Mouse (Mus musculus): ENCODE data around the gene Rac1.
"Not testable (repeated sequence)": the region's sequence is repeated elsewhere in the genome, so short reads cannot be mapped to it uniquely, and the experiment has no call there.

Rac1 gene

DNA sequence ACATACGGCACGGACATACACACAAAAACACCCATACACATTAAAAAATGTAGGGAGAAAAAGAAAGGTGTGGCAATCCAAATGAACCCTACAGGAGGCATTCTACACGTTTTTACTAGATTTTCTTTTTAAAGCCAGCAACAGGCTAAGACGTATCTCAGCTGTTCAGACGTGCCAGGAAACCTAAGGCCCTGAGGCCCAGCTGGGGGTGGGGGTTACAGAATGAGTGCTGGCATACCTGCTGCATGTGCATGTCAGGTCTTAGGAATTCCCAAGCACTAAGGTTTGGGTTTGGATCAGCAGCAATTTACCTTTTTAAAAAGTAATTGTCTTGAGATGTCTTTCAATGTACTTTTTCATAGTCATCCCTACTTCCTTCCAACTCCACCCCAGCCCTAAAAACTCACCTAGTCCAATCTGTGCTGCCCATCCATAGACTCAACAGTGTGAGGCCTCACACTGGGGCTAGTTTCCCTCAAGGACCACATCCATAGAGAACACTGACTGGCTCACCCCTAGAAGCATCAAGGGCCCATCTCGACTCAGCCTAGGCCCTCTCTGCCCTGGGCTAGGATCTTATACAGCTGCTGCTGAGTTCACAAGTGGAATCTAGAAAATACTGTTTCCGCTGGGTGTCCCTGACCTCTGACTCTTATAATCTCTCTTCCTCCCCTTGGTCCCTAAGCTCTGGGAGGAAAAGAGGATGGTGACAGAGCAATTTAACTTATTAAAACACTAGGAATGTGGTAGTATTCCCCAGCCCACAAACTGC is 2.2 kb downstream of the Rac1 start:
- no peak for DNase-seq

DNA sequence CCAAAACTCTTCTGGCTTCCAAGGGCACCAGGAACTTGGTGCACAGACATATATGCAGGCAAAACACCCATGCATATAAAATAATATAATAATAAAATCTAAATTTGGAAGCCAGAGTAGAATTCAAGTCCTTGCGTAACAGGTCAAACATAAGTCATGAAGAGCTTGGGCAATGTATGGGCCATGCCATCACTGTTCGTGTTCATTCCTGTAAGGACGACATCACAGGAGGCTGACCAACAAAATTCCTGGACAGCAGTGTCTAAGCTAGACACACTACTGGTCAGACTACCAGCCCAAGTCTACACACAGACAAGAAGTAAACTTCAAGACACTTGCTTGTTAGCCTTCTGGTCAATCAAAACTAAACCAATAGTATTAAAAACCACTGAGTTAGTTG is 5.0 kb downstream of the Rac1 start:
- DNase-seq: no peak

DNA sequence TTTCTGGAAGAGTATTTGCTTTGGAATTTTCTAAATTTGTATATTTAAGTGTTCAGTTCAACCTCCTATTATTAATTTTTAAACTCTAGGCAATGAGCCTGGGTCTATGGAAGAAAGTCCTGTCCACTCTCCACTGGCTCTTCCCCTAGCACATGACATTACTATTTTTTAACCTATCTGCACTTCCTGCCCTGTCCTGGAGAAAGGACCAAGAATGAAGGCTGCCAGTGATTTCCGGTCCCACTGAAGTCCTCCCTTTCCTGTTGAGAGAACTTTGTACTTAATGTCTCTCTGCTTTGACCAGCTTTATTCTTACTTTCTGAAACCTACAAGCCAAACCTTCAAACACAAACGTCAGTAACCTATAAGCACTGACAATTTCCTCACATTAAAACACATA is 7.4 kb downstream of the Rac1 start:
- no peak for DNase-seq

DNA sequence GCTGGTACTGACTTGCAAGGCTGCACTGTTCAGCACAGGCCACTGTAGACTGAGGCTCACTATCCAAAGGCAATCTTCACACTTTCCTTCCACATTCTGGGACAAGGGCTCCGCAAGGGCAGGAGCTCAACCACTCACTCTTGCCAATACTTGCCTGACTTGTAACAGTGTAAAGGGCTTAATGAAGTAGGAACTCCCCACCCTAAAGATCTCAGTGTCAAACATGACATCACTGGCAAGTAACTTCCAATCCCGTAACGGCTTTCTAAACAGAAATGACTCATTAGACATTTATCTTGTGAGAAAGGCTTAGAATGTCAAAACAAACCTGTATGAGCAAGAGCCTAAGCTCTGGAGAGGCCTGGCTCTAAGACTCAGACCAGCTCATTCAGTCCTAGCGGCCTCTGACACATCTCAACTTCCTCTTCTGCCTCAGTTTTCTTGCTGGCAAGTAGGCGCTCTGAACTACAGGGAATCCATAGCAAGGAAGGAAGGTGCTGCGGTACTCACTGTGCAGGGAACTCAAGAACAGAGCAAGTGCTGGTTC is 9.7 kb downstream of the Rac1 start:
- no peak for DNase-seq

DNA sequence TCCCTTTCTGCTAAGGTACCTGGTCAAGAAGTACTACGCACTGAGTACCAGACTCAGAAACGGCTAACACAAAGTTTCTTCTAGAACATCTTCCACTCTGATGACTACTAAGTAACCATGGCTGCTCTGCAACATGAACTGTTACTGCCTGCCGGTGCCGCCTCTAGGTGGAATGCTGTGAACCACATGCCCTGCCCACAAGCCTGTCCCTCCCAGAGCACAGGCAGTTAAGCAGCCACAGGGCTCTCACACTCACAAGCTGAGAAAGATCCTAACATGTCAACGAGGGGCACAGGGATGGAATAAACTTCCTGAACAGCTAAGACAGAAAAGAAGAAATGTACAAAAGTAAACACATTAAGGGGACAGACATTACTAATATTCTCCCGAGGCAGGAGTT is 10.4 kb downstream of the Rac1 start:
- no peak for DNase-seq

DNA sequence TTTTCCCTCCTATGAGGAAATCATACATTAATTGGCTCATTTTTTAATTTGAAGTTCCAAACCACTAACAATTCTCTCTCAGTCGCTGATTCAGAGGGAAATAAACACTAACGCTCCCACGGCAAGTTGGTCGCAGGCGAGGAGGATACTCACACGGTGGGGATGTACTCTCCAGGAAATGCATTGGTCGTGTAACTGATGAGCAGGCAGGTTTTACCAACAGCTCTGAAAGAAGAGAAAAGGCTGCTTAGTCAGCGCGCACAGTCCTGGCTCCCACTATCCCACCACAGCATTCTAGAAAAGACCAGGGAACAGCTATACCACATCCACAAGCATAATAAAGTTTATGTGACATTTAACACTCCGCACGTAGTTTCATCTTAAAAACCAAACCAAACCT is 10.8 kb downstream of the Rac1 start:
- DNase-seq: no peak

DNA sequence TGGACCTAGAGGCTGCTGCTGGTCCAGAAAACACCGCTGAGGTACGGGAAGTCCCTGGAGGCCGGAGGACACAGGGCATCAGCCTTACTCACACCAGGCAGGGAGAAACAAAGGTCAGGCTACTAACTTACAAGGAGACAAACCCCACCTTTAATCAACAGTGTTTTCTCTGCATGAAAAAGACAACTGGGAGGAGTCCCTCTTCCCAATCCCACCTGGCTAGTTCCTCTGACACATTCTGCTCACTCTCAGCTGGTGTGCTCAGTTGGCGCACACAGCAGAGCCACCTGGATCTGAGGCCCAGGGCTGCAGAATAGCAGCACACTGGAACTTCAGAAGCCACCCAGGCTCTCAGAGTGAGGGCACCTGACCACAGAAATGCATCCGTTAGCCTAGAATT is 13.0 kb downstream of the Rac1 start:
- no peak for DNase-seq

DNA sequence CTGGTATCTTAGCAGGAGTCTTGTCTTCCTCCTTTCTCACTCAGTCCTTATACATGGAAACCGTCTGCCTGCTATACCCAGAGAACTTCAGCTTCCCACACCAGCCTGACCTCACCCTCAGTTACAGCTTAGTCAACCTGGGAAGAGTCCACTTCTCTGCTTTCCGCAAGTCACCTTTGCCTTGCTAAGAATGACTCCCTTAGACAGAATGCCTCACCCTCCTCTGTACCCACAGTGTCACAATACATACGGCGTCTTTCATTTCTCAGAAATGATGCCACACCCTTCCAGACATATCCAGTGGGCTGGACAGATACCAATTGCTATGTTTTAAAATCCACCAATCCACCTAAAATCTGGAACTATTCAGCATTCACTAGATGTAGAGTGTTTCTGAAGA is 15.5 kb downstream of the Rac1 start:
- no peak for DNase-seq

DNA sequence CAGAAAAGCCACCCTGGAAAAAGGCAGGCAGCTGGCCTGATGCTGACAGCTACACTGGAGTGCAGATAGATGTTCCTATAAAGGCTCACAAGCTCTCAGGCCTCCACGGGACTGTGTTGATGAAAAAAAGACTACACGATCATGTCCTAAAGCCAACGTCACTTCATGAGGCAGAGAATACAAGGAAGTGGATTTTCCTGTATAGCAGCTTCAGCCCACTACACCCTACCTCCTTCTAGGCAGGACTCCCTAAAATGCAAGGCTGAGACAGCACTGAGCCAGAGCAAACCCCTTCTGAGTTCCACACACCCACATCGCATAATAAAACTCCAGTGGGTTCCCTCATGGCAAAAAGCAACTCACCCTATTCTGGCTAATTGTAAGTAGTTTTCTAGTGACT is 16.3 kb downstream of the Rac1 start:
- no peak for DNase-seq

DNA sequence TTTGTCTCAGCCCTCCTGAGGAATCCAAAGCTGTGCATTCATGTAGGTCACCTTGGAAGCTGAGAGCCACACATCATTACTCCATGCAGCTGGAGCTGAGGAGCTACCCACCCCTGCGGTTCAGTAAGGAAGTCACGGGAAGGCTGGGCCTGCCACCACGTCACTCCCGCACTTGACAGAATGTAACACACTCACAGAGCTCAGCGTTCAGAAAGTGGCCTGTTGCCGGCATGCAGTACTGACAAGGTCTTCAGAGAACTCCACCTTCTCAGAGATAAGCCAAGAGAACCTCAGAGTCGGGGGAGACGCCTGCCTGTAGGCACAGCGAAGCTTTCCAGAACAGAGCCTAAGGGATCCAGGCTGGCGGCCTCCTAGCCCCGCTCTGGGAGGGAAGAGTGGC is 18.1 kb downstream of the Rac1 start:
- no peak for DNase-seq

DNA sequence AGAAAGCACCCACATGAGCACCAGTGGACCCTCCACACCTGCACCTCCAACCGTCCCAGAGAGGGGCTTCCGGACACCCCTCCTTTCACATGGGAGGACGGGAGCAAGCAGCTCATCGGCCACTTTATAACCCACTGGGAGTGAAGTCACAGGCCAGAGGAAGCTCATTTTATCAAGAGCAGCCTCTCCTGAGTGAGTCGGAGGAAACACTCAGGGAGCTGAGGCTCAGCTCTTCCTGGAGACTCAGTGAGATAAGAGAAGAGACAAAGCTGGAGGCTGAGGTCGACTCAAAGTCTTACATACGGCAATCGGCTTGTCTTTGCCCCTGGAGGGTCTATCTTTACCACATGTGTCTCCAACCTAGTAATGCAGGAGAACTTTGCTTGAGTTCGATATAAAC is 18.5 kb downstream of the Rac1 start:
- no peak for DNase-seq

DNA sequence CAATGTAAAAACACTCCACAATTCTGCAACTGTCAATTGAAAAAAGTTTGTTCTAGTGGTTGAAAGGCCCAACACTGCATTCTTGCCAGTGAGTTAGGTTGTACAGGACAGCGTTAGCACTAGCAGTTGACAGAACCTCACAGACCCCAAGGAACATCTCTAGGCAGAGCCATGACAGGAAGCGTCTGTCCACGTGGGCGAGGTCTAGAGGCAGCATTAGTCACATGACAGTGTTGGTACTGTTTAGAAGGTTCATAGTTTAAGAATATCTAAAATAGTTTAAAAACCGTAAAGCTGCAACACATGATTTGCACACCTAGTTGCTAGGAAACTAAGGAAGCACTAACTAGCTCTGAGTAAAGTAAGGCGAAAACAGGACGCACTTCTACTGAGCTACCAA is 22.3 kb downstream of the Rac1 start:
- no peak for DNase-seq

DNA sequence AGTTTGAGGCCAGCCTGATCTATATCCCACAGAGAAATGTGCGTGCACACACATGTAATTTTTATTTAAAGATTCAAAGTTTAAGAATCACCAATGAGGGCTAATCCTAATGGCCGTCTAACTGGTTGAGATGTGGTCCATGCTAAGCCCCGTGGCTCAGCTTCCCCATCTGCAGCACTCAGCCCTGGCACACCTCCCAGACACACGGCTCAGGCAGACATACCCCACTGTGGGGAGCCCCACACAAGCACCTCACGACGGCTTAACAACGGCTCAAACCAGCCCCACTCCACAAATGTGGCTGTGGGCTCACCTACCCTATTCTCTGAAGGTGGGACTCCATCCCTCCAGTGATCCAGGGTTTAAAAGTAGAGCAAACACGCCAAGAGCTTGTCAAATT is 22.8 kb downstream of the Rac1 start:
- DNase-seq: no peak

DNA sequence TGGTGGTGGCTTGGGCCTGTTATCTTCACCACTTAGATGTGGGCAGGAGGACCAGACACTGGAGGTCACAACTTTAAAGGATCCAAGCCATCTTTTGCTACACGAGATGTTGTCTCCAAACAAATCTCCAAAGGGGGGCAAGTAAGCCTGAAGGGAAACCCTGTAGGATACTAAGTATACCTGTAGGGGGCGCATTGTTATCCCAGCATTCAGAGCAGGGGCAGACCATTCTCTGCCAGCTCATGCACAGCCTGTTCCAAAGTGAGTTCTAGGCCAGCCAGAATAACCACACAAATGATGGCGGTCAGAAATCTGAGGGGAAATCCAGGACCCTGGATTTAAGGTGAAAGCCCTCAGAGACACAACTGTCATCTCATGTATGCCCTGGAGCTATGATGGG is 23.4 kb downstream of the Rac1 start:
- DNase-seq: no peak

DNA sequence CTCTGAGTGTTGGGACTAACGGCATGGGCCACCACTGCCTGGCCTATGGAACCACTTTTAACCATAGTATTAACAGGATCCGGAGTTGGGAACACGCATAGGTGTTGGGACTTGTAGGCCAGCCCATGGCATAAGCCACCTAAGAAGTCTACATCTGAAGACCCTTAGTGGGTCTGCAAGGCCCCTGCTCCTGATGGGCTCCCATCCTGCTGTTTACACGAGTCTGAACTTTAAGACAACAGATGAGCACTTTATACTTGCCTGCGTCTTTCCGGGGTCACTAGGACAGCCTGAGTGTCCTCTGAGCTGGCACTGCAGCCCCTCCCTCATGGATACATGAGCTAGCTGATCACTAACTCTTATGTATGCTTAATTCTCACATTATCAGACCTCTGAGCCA is 24.1 kb downstream of the Rac1 start:
- no peak for DNase-seq

DNA sequence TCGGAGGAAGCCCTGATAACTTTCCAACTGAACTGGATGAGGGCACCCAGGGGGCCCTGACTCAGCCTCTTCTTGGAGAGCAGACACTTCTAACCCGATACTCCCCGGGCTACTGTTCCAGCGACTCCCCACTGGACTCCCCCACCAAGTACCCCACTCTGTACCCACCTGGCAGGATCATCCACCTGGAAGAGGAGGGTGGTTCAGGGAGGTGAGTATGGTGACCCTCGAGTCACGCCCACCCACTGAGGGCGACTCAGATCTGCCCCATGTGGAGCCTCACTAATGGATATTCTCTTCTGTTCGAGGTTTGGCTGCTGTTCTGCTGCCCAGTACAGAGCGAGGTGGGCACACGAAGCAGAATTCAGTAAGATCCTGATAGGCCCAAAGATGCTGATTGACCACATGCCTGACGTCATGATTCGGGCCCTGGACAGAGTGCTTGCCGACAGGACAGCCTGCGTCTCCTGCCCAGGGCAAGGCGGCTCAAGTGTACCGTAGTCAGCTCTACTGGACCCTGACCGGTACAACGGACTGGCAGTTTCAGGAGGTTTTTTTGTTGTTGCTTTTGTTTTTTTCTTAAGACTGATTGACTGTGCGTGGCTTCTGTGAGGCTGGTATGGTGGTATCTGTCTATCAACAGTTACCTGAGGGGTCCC is 24.8 kb downstream of the Rac1 start:
- DNase-seq: no peak

DNA sequence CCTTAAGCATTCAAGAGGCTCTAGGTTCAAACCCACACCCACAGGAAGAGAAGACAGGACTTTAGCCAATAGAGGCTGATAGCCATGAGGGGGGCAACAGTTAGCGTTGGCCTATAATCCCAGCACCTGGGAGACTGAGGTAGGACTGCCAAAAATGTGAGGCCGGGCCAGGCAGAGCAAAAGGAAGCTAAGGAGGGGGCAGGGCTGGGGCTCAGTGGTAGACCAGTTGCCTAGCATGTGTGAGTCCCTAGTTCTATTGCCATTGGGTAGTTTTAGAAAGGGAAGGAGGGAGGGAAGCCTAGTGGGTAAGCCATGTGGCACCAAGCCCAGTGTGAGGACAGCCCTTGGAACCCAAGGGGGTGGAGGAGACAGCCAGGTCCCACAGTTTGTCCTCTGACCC is 26.2 kb downstream of the Rac1 start:
- DNase-seq: no peak

DNA sequence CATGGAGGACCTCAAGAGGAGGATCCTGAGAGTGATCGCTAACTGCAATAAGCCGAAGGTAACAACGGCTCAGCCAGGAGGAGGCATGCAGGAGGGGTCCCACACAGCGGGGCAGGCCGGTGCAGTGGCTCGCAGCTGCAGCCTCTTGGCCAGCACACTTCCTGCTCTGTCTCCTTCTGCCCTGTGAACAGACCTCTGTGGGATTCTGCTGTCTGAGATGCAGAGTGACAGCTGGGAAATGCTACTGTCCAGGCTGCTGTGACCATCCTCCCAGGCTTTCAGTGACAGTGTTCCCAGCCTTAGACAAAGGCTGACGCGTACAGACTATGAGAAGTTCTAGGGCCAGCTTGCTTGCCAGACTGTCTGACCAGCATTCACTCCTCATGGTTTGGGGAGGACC is 26.7 kb downstream of the Rac1 start:
- DNase-seq: no peak

DNA sequence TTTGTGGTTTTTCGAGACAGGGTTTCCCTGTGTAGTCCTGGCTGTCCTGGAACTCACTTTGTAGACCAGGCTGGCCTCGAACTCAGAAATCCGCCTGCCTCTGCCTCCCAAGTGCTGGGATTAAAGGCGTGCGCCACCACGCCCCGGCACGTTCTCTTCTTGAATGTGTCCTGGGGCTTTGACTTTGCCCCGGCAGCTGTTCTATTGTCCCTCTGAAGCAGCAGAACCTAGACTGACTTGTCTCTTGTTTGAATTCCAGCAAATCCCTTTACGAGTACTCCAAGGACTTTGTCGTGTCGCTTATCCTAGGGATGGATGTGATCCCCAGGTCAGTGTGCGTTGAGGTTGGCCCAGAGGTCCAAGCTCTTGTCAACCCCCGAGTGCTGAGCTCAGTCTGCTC is 27.1 kb downstream of the Rac1 start:
- not testable (repeated sequence) for DNase-seq

DNA sequence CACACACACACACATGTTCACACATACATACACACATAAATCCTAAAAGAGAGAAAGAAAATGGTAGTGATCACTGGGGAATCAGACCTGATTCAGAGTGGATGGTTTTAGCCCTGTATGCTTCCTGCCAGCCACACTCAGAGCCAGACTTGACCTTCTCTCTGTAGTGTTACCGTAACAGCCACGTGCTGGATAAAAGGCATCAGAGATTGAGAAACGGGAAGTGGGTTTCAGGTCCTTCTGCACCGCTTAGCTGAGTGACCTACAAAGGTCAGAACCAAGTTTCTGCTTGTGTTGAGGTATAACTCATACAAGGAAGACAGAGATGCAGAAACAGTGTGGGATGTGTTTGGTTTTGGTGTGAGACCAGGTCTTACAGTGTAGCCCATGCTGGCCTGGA is 28.1 kb downstream of the Rac1 start:
- DNase-seq: no peak

DNA sequence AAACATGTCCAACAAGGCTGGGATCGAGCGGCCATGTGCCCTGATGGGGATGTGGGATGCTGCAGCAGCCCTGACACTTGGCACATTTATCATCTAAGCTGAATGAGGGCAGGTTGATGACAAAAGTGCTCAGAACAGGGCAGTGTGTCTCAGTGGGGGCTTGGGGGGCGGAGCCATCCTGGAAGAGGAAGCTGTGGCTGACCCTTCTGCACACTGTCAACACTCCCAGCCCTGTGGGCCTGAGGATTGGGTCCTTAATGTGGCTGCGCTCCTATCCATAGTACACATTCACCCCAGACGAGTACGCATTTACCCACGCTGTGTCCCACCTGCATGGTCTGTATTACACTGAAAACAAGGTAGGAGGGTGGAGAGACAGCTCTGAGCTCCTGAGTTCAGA is 28.6 kb downstream of the Rac1 start:
- DNase-seq: no peak

DNA sequence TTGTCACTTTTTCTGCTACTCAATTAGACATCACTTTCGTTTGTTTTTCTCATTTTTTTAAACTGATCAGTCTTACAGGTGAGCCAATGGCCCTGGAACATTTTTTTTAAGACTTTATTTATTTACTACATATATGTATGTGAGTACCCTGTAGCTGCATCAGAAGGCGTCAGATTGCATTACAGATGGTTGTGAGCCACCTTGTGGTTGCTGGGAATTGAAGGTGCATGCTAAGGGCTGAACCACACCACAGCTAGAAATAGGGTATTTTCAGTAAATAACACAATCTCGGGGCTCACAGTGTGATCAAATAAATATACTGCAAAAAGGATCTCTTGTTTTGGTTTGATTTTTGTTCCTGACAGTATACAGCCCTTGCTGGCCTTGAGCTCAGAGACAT is 30.4 kb downstream of the Rac1 start:
- DNase-seq: no peak

DNA sequence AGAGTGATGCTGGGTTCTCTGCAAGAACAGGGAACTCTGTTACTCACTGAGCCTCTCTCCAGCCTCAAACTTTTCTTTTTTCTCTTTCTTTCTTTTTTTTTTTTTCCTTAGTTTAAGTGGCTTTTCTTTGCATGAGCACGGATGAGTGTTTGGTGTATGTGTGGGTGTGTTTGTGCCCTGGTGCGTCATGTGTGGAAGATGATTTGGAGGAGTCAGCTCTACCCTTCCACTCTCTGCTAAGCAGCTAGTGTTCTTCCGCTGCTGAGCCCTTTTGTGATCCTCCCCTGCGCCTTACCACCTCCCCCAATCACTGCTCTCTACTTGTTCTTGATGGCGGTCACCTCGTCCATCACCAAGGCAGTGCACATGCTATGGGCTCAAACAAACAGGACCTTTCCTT is 32.1 kb downstream of the Rac1 start:
- no peak for DNase-seq

DNA sequence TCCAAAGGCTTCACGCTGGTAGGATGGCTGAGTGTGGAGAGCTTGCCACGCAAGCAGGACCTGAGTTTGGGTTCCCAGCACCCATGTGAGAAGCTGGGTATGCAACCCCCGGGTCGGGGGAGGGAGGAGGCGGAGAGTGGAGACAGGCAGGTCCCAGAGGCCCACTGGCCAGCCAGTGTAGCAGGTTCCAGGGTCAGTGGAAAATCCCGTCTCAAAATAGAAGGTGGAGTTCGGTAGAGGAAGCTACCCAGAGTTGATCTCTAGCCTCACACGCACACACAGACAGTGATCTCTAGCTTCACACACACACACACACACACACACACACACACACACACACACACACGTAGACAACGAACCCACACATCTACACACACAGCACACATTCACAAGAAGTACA is 34.7 kb downstream of the Rac1 start:
- DNase-seq: no peak

DNA sequence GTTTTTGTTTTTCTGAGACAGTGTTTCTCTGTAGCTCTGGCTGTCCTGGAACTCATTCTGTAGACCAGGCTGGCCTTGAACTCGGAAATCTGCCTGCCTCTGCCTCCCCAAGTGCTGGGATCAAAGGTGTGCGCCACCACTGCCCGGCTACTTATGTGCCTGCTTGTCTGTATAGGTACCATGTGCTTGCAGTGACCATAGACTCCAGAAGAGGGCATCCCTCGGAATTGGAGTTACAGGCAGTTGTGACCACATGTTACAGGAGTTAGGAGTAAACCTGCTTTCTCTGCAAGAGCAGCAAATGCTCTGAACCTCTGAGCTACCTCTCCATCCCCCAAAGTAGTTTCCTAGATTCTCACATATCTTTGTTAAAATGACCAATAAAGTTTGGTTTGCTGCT is 36.1 kb downstream of the Rac1 start:
- DNase-seq: no peak

Measured in cerebellum, adult 9-10 months (tissue).